Mouse (Mus musculus) kidney, adult 11 months (tissue): ENCODE measurements around the gene Kctd17.
A peak's percentile ranks its signal among the peaks of the same experiment; 100 is the strongest.

Source experiments
- DNase-seq: peaks from one replicate; pipeline ENCODE4 v3.0.0; 2022

Kctd17 gene

DNA sequence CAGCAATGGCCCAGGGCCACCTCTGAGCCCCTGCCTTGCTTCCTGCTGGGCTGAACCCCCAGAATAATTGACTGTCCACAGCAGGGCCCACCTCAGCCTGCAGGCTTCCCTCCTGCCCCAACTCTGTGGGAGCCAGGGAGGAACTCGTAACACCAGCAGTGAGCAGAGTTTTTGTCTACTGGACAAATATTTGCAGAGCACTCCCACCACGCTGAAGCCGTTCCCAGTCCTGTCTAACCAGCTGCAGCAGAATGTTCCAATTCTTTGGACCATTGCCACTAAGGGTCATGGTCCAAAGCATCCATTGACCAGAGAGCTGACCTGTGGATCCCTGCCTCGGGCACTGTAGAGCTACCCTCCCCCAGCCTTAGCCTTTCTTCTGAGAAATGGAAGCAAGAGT, 11.4 kb upstream of the Kctd17 start:
- peak; percentile 92 for DNase-seq

DNA sequence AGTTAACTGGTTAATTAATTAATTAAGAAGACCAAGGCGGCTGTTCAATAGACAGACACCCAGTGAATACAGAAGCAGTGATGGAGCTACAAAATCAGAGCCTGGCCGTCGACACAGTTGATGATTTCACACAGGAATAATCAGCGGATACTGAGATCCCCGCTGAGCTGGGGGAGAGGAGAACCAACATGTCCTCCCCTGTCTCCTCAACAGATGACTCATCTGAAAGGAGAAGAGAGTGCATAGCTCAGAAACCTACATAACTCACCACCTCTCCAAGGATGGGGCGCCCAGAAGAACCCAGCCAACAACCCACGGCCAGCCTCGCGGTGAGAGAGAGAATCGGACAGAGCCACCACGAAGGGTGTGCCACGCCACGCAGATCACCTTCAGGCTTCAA, 8.0 kb upstream of the Kctd17 start:
- DNase-seq = no peak

DNA sequence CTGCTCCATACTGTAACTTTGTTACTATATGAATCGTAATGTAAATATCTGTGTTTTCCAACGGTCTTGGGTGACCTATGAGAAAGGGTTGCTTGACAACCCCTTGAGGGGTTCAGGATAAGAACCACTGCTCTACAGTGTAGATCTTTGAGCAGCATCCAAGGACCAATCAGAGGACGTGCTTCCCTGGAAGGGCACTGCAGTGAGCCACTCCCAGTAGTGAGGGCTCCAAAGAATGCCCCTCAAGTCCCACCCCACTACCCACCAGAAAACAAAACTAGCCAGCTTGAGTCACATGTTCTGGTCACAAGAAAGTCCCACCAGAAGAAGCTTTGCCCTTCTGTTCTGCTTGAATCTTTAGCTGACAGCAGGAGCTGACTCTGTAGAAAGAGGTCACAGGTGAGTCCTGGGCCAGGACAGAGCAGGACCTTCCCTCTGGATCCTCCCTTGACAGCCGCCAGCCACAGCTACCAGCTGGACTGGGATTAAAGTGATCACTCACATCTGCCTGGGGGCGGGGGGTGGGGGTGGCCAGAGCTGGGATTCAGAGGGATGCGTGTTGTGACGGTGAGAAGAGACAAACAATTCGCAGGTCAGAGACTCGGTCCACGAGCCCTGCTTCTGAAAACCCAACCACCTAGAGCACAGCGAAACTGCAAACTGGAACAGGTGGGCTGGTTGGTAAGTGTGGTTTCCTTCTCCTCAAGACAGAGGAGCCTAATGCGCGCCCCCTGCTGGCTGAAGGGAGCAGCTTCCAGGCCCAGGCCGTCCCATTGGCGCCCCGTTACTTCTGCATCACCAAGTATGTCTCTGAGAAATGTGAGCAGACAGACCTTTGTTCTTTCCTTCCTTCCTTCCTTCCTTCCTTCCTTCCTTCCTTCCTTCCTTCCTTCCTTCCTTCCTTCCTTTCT, 6.1 kb upstream of the Kctd17 start:
- DNase-seq = peak; percentile 70

DNA sequence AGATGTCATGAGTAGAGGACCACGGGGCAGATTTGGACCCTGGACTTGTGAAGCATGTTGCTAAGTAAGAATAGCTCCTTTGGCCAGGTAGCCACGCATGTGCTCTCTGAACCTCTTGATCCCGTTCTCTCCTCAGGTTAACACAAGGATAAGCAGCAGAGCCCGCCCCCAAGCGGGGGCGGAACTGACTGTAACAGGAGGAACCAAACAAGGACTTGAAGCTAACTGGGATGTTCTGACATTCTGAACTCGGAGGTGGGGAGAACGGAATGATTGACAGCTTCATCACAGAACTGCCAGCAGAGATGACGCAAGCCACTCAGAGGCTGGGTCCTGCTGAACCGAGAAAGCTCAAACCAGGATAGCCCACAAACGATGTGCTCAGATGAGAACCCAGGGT, 3.9 kb upstream of the Kctd17 start:
- DNase-seq = peak; percentile 92

DNA sequence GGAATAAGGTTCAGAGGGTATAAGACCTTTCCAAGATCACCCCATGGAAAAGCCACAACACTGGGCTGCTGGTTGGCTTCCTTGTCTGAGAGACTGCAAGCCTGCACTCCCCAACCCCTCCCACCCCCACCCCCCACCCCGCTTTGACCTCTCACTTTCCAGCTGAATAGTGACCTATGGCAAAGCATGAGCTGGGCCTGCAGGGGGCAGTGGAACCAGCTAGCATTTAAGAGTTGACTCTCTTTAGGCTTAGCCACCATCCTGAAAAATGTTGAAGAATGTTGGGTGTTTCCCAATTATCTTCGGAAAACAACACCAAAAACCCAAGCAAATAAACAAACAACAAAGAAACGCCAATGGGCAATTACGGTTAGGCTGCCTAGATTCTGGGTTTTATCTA, 3.1 kb upstream of the Kctd17 start:
- DNase-seq = no peak

DNA sequence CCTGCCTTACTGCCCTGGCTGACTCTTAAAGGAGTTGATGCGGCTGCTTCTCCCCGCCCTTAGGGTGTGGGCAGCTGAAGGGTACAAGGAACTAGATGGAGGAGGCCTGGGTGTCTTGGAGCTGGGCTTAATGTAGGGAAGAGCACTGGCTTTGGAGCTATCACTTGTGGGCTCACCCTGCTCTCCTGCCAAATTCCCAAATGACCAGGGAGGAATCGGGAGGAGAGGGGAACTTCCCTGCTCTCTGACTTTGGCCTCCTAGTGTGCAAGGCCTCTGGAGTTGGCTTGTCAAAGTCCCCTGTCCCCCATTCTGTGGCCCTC, 735 bp downstream of the Kctd17 start:
- no peak for DNase-seq

DNA sequence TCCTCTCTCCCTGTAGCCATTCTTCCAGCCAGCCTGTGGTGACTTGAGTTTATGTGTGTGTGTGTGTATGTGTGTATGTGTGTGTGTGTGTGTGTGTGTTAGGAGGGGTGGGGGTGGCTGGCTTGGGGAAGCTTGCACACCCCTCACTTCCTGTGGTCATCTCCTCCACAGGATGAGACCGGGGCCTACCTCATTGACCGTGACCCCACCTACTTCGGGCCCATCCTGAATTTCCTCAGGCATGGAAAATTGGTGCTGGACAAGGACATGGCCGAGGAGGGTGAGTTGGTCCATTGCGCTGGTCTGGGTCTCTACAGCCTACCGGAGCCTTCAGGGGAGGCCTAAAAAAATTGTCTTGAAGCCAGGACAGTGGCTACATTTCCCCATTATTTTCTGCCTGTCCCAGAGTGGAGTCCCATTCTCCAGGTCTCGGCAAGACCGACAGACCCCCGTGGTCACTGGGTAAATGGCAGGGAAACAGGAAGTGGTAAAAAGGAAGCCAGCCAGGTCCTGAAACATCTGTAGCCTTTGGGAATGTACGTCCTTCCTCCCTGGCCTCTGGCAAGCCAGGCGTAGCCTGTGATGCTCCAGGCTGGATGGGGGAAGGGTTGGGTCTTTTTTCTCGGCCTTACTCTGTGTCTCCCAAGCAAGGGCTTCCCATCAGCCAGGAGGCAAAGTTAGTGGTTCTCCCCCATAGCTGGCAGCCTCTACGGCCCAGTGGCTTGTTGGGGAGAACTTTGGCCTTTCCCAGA, 1.7 kb downstream of the Kctd17 start:
- no peak for DNase-seq

DNA sequence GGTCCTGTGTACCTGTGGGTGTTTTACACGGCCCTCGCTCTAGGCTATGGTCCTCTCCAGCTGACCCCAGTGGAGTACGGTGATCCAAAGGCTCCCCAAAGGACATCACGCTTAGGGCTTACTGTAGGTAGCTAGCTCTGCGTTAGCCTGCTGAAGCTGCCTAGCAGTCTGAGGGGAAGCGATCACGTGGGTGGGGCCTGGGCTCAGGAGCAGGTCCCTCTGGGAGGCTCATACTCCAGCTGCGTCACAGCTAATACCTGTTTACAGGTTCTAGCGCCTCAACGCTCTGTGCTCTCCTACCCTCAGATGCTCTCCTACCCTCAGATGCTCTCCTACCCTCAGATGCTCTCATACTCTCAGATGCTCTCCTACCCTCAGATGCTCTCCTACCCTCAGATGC, 2.5 kb downstream of the Kctd17 start:
- no peak for DNase-seq

DNA sequence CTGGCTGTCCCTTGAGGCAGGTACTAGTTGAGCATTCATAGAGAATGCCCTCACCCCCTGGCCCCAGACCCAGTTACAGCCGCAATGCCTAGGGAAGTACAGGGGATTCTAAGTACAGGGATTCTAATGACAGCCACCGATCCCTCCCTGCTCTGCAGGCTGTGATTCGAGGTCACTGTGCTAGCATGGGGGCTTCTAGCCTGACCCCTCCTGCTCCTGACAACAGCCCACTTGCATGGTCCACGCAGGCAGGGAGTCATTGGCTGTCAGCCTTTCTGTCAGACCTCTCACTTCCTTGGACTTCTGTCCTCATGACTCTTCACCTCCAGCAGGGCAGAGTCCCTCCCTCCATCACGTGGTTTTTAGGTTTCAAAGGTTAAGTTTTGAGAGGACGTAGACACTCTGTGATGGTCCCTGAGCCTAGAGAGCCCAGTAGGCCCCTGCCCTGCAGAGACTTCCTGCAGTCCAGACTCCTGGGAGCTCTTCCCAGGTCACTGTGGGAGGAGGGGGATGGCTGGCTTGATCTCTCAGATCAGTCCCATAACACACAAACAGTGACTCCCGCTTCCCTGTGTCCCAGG, 3.3 kb downstream of the Kctd17 start:
- DNase-seq = peak; percentile 87

DNA sequence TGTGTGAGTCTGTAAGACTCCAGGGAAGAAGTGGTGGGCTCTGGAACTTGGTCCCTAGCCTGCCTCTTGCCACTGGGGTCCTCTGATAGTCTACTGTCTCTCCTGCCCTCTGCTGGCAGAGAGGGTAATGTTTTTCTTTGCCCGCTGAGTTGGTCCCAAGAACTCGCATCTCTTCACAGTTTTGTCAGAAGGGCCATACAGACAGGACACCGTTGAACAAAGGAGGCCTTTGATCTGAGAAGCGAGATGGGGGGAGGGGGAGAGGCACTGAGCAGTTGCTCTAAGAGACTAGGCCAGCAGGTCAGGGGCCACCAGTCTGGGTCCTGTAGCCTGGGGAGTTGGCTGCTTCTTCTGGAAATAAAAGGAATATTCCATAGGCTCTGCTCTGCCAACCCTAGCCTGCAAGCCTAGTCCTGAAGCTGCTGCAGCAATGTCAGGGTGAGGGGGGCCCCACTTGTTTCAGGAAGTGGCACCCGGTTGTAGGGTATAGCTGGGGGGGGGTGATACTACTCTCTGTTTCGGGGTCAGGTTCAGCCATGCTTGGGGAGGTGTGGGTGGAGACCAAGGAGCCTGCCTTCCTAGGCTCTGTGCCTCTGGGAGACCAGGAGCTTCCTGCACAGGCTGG, 6.6 kb downstream of the Kctd17 start:
- DNase-seq = no peak

DNA sequence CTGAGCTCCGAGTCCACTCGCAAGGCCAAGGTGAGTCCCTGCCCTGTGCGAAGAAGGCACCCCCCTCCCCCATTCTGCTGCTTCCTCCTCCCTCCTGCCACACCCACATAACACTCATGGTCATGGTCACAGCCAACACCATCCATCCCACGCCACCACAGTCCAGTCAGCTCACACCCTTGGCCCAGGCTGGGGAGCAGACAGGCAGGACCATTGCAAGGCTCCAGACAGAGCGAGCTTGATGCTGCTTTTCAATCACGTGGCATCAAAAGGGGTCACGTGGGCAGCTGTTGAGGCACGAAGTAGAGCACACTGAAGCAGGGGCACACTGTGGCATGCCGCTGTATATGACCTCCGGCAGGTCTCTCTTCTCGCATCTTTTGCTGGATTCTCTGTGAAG, 7.3 kb downstream of the Kctd17 start:
- DNase-seq = no peak

DNA sequence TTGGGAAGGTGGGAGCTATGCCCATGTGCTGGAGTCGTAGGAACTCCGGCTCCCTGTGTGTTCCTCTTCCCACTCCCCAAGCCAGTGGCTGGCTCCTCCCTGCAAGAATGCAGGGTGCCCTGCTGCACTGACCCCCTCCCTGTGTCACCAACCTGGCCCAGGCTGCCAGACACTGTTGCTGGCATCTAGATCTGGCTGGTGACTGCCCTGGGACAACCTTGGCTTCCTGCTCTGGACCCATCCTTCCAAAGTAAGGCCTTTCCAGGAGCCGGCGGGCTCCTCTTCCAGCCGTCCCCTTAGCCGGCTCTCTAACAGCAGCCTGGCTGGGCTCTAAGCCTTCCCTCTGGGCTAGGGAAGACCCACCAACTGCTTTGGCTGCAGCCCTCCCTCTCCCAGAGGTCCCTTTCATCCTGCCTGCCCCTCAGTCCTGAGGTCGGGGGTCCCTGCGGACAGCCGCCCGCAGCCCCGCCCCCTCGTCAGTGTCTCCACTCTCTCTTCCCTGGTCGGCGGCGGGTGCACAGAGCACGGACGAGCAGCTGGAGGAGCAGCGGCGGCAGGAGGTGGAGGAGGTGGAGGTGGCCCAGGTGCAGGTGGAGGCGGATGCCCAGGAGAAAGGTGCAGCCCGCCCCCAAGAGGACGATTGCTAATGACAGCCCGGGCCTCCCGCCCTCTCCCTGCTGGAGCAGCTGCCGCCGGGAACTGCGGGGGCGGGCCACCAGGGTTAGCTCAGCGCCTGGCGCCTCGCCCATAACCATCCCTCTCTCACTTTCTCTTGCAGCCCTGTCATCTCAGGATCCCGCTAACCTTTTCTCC, 8.2 kb downstream of the Kctd17 start:
- DNase-seq = peak; percentile 74

DNA sequence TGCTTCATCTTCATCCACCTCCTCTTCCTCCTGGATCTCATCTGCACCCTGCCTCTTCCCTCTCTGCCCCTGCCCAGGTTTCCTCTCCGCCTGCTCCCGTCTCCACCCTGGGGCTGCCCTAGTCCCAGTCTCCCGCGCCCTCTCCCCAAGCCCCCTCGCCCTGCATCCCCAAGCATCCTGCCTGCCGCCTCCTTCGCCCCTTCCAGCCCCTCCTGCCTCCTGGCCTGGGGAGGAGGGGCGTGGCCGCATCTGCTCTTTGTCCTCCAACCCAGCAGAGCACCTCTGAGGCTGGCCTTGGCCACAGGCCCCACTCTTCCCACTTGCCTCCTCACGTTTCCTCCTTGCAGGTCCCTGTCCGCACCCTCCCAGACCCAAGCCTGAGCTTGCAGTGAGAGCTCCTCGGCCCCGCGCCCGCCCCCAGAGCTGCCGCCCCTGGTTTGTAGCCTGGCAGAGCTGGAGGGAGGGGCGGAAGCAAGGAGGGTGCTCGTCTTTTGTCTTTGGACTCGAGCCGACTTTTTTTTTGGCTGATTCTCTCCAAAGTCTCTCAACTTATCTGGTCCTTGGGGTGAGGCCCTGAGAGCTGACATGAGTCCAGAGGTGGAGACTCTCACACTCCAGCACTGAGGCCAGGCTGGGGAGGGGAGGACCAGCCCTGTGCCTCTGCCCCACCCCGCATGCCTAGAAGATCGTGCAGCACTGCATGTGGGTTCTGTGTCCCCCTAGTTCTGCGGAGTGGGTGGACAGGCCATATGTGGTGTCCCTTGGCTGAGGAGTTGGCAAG, 9.1 kb downstream of the Kctd17 start:
- no peak for DNase-seq

DNA sequence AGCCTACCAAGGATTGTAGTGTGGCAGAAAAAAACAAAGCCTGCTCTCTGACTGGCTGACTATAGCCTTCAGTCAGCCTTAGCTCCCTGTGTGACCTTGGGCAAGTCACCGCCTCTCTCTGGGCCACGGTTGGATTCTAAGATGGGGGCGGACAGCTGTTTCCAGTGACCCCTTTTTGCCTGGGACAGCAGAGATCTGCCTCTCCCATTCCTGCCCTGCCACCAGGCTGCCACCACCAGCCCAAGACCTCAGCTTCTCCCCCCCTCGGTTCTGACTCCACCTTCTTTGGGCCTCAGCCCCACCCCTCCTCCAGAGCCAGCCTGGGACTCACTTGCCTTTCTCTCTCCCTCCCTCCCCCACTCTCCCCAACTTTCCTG, 9.6 kb downstream of the Kctd17 start:
- no peak for DNase-seq

DNA sequence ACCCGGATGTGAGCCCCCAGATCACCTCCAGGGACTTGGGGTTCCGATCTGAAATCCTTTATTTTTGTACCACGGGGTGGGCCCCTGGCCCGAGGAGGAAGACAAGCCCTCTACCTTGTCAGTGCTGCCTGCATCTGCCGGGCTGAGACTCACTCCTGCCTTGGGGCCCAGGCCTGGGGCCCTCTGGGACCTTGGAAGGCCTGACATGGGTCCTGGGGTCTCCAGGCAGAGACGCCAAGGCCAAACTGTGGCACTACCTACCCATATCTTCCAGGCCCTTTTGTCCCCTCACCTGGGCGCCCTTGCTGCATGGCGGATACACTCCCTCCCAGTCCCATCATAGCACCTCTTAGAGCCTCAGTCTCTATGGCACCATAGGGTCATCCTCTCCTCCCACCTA, 10.1 kb downstream of the Kctd17 start:
- no peak for DNase-seq

DNA sequence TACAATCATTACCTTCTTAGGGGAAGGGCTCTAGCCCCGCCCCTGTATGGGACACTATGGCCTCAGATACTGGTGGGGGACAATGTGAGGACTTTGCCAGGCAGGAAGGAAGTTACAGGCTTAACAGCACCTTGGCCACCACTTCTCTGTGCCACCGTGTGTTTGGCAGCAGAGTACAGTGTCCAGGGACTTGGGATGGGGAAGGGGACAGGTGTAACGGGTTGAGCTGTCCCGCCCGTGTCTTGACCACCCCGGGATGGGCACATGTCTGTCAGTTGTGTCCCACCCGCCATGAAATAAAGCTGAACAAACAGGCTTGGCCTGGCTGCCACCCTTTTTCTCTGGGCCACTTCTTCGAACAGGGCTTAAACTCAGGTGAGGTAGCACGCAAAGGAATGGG, 10.6 kb downstream of the Kctd17 start:
- DNase-seq = no peak

DNA sequence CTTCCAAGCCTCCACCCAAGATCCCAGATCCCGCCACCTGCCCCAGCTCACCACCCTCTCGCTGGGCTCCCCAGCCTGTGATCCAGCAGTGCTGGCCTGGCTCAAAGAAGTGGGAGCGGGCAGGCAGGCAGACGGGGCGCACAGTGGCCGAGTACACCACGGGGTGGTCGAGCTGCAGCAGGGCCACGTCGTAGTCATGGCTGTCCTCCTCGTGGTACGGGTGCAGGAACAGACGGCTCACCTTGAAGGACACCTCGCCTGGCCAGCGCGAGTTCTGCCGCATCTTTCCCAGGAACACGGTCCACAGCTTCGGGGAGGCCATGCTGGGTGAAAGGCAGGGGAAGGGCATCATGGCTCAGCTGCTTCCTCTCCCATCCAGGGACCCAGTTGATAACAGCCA, 13.9 kb downstream of the Kctd17 start:
- no peak for DNase-seq

DNA sequence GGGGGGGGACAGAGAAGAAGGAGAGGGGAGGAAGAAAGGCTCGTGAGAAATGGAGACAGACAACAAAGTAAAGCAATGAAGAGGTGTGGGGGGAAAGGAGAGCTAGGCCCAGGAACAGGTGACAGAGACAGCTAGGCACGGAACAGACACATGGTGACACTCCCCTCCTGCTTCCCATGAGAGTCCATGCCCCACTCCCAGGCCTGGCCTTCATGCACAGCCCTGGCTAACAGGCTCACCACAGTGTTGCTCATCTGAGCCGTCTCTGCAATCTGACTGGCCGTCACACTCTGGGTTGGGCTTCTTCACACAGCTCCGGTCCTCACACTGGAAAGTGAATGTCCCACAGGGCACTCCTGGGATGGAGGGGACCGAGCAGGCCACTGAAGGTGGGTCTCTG, 15.5 kb downstream of the Kctd17 start:
- no peak for DNase-seq

DNA sequence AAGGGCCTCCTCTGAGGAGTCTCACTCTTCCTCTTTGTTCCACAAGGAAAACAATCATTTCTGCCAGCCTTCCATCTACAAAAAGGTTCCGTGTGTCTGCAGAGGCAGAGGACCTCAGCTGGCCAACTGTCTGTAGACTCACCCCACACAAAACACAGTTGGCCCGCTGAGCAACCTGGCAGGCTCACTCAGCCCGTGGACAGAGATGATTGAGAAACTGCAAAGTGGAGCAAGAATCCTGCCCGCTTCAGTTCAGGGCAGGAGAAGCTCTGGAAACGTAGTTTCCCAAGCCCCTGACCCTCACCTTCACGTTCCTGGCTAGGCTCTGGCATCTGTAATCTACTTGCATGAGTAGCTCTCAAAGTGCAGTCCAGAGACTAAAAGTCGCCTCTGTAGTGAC, 18.8 kb downstream of the Kctd17 start:
- no peak for DNase-seq

DNA sequence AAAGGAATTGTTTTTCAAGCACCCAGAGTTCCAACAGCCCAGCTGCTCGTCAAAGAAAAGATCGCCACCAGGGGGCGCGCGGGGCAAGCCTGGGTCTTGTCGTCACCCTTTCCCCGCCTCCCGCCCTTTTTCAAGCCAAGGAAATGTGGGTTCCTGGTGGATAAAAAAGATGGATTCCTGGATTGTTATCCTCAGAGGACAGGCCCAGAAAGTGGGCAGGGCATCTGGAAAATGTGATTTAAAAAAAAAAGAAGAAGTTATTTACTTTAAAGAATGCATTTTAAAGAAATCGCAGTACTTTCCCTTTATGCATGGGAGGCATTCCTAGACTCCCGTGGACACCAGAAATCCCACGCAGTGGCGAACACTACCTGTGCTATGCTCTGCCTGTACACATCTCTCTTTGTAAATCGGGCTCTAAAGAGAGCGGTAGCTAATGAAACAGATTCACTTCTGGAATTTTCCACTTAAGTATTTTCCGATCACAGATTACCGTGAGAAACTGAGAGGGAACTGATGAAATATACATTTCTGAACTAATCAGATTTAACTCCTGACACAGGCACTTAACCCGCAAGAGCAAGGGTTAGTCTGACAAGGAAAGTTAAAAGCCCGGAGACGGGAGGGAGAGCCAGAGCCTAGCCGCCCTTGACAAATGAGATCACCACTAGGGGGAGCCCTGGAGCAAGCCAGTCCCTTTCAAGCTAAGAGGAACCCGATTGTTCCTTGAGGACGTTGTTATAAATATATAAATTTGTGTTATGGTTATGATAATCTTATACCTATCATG, 19.6 kb downstream of the Kctd17 start:
- DNase-seq = peak; percentile 88

DNA sequence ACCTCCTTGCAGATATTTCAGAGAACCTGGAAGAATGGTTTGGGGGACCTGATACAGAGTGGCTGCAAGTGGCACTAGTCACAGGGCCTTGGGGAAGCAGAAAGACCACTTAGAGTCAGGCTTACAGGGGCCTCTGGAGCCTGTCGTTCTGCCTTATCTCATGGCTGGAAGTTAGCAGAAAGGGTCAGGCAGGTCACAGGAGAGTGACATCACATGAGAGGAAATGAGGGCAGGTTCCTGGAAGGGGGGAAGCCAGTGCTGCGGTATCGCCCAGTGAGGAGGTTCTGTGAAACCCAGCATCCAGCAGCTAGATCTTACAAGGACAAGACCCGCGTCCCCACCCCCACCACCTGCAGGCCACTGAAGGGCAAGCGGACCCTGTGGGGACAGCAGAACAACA, 20.8 kb downstream of the Kctd17 start:
- DNase-seq = no peak
